Mouse (Mus musculus) hindbrain, embryonic 10.5 days (tissue): Measurements from ENCODE around the gene Rnf114. TPM values are rescaled to one million over a fixed set of nuclear protein-coding genes. Genes with fewer than 3 reads are reported as not detected.

Source experiments
- DNase-seq: peaks from one replicate; pipeline ENCODE4 v3.0.0-alpha.2; 2017; ENCODE audit warnings: low spot score
- H3K27ac ChIP-seq: fragments of 300-500 bp; sonication (generic); 2 replicates; pipeline ENCODE4 v1.5.1; 2016; ENCODE audit warnings: mild to moderate bottlenecking, moderate library complexity
- H3K27me3 ChIP-seq: fragments of 300-500 bp; sonication (generic); 2 replicates; pipeline ENCODE4 v1.6.1; 2016; ENCODE audit warnings: mild to moderate bottlenecking; ENCODE audit not compliant: poor library complexity, insufficient read depth, severe bottlenecking
- H3K36me3 ChIP-seq: fragments of 300-500 bp; sonication (generic); 2 replicates; pipeline ENCODE4 v1.6.1; 2016; ENCODE audit warnings: mild to moderate bottlenecking, moderate library complexity
- H3K4me1 ChIP-seq: fragments of 300-500 bp; sonication (generic); replicated peaks from 2 replicates; pipeline ENCODE4 v1.6.1; 2016; ENCODE audit warnings: mild to moderate bottlenecking
- H3K4me3 ChIP-seq: fragments of 300-500 bp; sonication (generic); 2 replicates; pipeline ENCODE4 v1.5.1; 2016; ENCODE audit warnings: mild to moderate bottlenecking, moderate library complexity
- H3K9me3 ChIP-seq: fragments of 300-500 bp; sonication (generic); 2 replicates; pipeline ENCODE4 v1.6.1; 2016; ENCODE audit warnings: mild to moderate bottlenecking, moderate library complexity
- WGBS: fragments of 180-500 bp; shearing (Covaris S2); methylation state at CpG from one replicate; pipeline ENCODE4 v1.1.7; 2016; 5-methylcytosine and 5-hydroxymethylcytosine counted together
- polyA plus RNA-seq: library from polyadenylated mRNA; unstranded; fragments of >200 nt; fragmentation: Nextera tagmentation; extraction: Ambion mirVana; gene quantifications from 2 replicates; pipeline ENCODE4 v1.2.1, GENCODE M21; 2016

The Rnf114 gene
- polyA plus RNA-seq, 1 experiment from 2014 or later: 137 TPM

- DNase-seq: peak; percentile 34
- 73% methylated on average over 5 of the region's 5 CpGs for WGBS
- H3K4me3 ChIP-seq: no peak overlapping the region
- no peak overlapping the region for H3K27ac ChIP-seq
- peaks cover 11% of the 10 kb centered on the region for H3K4me1 ChIP-seq
- no peaks in the 10 kb centered on the region for H3K27me3 ChIP-seq
- no peaks in the 10 kb centered on the region for H3K9me3 ChIP-seq
- H3K36me3 ChIP-seq: peaks cover 13% of the 10 kb centered on the region
These were observed 4.8 kb downstream of the Rnf114 start for GRCm38 (mm10) chr2:167497272-167497671.

GRCm38 (mm10) chr2:167502554-167503252 lies 10.3 kb downstream of the Rnf114 start:
- Histone ChIP-seq H3K9me3 (no peaks in the 10 kb centered on the region), H3K4me1 (peaks cover 33% of the 10 kb centered on the region), H3K27ac (peak overlapping the region; percentile 96), H3K36me3 (peaks cover 31% of the 10 kb centered on the region), H3K4me3 (peak overlapping the region; percentile 82), H3K27me3 (no peaks in the 10 kb centered on the region)
- WGBS: 54% methylated on average over 13 of the region's 13 CpGs
- no peak for DNase-seq

- WGBS: under 1% methylated on average over 85 of the region's 85 CpGs
- Histone ChIP-seq H3K27ac (peak overlapping the region; percentile 96), H3K4me1 (peaks cover 33% of the 10 kb centered on the region), H3K9me3 (no peaks in the 10 kb centered on the region), H3K4me3 (peak overlapping the region; percentile 82), H3K36me3 (peaks cover 38% of the 10 kb centered on the region), H3K27me3 (no peaks in the 10 kb centered on the region)
- peak; percentile 90 for DNase-seq
These were observed 10.9 kb downstream of the Rnf114 start for GRCm38 (mm10) chr2:167503253-167503895.

- WGBS: under 1% methylated on average over 32 of the region's 32 CpGs
- Histone ChIP-seq H3K4me1 (peaks cover 33% of the 10 kb centered on the region), H3K9me3 (no peaks in the 10 kb centered on the region), H3K4me3 (peak overlapping the region; percentile 82), H3K36me3 (peaks cover 43% of the 10 kb centered on the region), H3K27me3 (no peaks in the 10 kb centered on the region), H3K27ac (peak overlapping the region; percentile 96)
- peak; percentile 47 for DNase-seq
These were observed 11.5 kb downstream of the Rnf114 start for GRCm38 (mm10) chr2:167503896-167504349.

- H3K36me3 ChIP-seq: peaks cover 55% of the 10 kb centered on the region
- peak overlapping the region; percentile 82; the same call in 1 of the 2 replicates for H3K4me3 ChIP-seq
- H3K27me3 ChIP-seq: no peaks in the 10 kb centered on the region
- H3K27ac ChIP-seq: no peak overlapping the region
- 88% methylated on average over 3 of the region's 3 CpGs for WGBS
- no peak for DNase-seq
- peaks cover 33% of the 10 kb centered on the region for H3K4me1 ChIP-seq
- no peaks in the 10 kb centered on the region for H3K9me3 ChIP-seq
These were observed 12.7 kb downstream of the Rnf114 start for GRCm38 (mm10) chr2:167505127-167505526.

- H3K27ac ChIP-seq: no peak overlapping the region
- H3K4me1 ChIP-seq: peaks cover 33% of the 10 kb centered on the region
- WGBS: 96% methylated on average over 10 of the region's 10 CpGs
These were observed 14.3 kb downstream of the Rnf114 start for GRCm38 (mm10) chr2:167506546-167507260.

GRCm38 (mm10) chr2:167507719-167508385 lies 15.4 kb downstream of the Rnf114 start:
- Histone ChIP-seq H3K27ac (no peak overlapping the region), H3K27me3 (no peaks in the 10 kb centered on the region), H3K4me1 (peaks cover 32% of the 10 kb centered on the region), H3K36me3 (peaks cover 83% of the 10 kb centered on the region), H3K4me3 (no peak overlapping the region), H3K9me3 (no peaks in the 10 kb centered on the region)
- 92% methylated on average over 3 of the region's 3 CpGs for WGBS
- no peak for DNase-seq

More at GRCm38 (mm10) chr2:167506546-167507260, 14.3 kb downstream of the Rnf114 start:
- DNase-seq: no peak
- H3K27me3 ChIP-seq: no peaks in the 10 kb centered on the region
- H3K4me3 ChIP-seq: no peak overlapping the region
- peaks cover 71% of the 10 kb centered on the region for H3K36me3 ChIP-seq
- H3K9me3 ChIP-seq: no peaks in the 10 kb centered on the region

GRCm38 (mm10) chr2:167508569-167508968 lies 16.1 kb downstream of the Rnf114 start:
- DNase-seq: no peak
- Histone ChIP-seq H3K4me3 (no peak overlapping the region), H3K9me3 (no peaks in the 10 kb centered on the region), H3K27ac (no peak overlapping the region), H3K27me3 (no peaks in the 10 kb centered on the region), H3K4me1 (peaks cover 29% of the 10 kb centered on the region), H3K36me3 (peaks cover 90% of the 10 kb centered on the region)
- WGBS: 94% methylated on average over 4 of the region's 4 CpGs

GRCm38 (mm10) chr2:167510485-167510884 lies 18.0 kb downstream of the Rnf114 start:
- DNase-seq: no peak
- Histone ChIP-seq H3K27me3 (no peaks in the 10 kb centered on the region), H3K27ac (no peak overlapping the region), H3K9me3 (no peaks in the 10 kb centered on the region), H3K36me3 (peaks cover 98% of the 10 kb centered on the region), H3K4me1 (peaks cover 13% of the 10 kb centered on the region), H3K4me3 (no peak overlapping the region)
- WGBS: 96% methylated on average over 3 of the region's 3 CpGs

- H3K36me3 ChIP-seq: peaks cover 100% of the 10 kb centered on the region
- H3K27me3 ChIP-seq: no peaks in the 10 kb centered on the region
- 94% methylated on average over 9 of the region's 9 CpGs for WGBS
- no peak for DNase-seq
- no peak overlapping the region for H3K4me3 ChIP-seq
- no peaks in the 10 kb centered on the region for H3K9me3 ChIP-seq
- no peak overlapping the region for H3K27ac ChIP-seq
- no peaks in the 10 kb centered on the region for H3K4me1 ChIP-seq
These were observed 19.9 kb downstream of the Rnf114 start for GRCm38 (mm10) chr2:167512365-167512764.

GRCm38 (mm10) chr2:167512970-167513369 lies 20.5 kb downstream of the Rnf114 start:
- no peak overlapping the region for H3K27ac ChIP-seq
- WGBS: 91% methylated on average over 5 of the region's 5 CpGs
- no peak for DNase-seq
- no peak overlapping the region for H3K4me3 ChIP-seq
- no peaks in the 10 kb centered on the region for H3K9me3 ChIP-seq
- no peaks in the 10 kb centered on the region for H3K27me3 ChIP-seq
- H3K36me3 ChIP-seq: peaks cover 100% of the 10 kb centered on the region
- no peaks in the 10 kb centered on the region for H3K4me1 ChIP-seq

- WGBS: 97% methylated on average over 4 of the region's 4 CpGs
- no peaks in the 10 kb centered on the region for H3K4me1 ChIP-seq
These were observed 22.2 kb downstream of the Rnf114 start for GRCm38 (mm10) chr2:167514641-167515040.

More at GRCm38 (mm10) chr2:167514641-167515040, 22.2 kb downstream of the Rnf114 start:
- no peak overlapping the region for H3K4me3 ChIP-seq
- H3K27me3 ChIP-seq: no peaks in the 10 kb centered on the region
- no peak for DNase-seq
- H3K9me3 ChIP-seq: no peaks in the 10 kb centered on the region
- H3K27ac ChIP-seq: no peak overlapping the region
- peaks cover 99% of the 10 kb centered on the region for H3K36me3 ChIP-seq
